Mouse (Mus musculus) retina, adult 2 months (tissue): ENCODE measurements around the gene Ctu2.

Experiments
- DNase-seq: peaks from one replicate; pipeline ENCODE4 v3.0.0-alpha.2; 2012; ENCODE audit warnings: low read depth, low spot score

Gene Ctu2

GRCm38 (mm10) chr8:122445203-122445602, 30.7 kb upstream of the Ctu2 start:
- no peak for DNase-seq

GRCm38 (mm10) chr8:122451161-122451703, 24.7 kb upstream of the Ctu2 start:
- DNase-seq: no peak

GRCm38 (mm10) chr8:122452154-122452553, 23.8 kb upstream of the Ctu2 start:
- no peak for DNase-seq

- DNase-seq: no peak
These were observed 21.5 kb upstream of the Ctu2 start for GRCm38 (mm10) chr8:122454409-122454808.

GRCm38 (mm10) chr8:122457171-122457570, 18.8 kb upstream of the Ctu2 start:
- no peak for DNase-seq

GRCm38 (mm10) chr8:122459218-122459900, 16.6 kb upstream of the Ctu2 start:
- DNase-seq: no peak

GRCm38 (mm10) chr8:122459990-122460389, 16.0 kb upstream of the Ctu2 start:
- DNase-seq: no peak

GRCm38 (mm10) chr8:122460524-122461472, 15.1 kb upstream of the Ctu2 start, which contains the start of gene Snai3:
Gene Snai3 (minus strand): TSS chr8:122460733.
- peak; percentile 57 for DNase-seq

GRCm38 (mm10) chr8:122461473-122462148, 14.3 kb upstream of the Ctu2 start:
- DNase-seq: no peak

GRCm38 (mm10) chr8:122462510-122462909, 13.4 kb upstream of the Ctu2 start:
- no peak for DNase-seq

- DNase-seq: no peak
These were observed 12.0 kb upstream of the Ctu2 start for GRCm38 (mm10) chr8:122463651-122464640.

- DNase-seq: no peak
These were observed 11.0 kb upstream of the Ctu2 start for GRCm38 (mm10) chr8:122464985-122465384.

GRCm38 (mm10) chr8:122467816-122468215, 8.1 kb upstream of the Ctu2 start:
- no peak for DNase-seq

- no peak for DNase-seq
These were observed 6.5 kb upstream of the Ctu2 start for GRCm38 (mm10) chr8:122469407-122469806.

- no peak for DNase-seq
These were observed 6.0 kb upstream of the Ctu2 start for GRCm38 (mm10) chr8:122469965-122470364.

GRCm38 (mm10) chr8:122470691-122471090, 5.3 kb upstream of the Ctu2 start:
- no peak for DNase-seq

GRCm38 (mm10) chr8:122473911-122474421, 2.0 kb upstream of the Ctu2 start:
- no peak for DNase-seq

GRCm38 (mm10) chr8:122474951-122475560, 887 bp upstream of the Ctu2 start:
- DNase-seq: no peak

GRCm38 (mm10) chr8:122482448-122482847, 6.5 kb downstream of the Ctu2 start:
- DNase-seq: no peak

GRCm38 (mm10) chr8:122483877-122484276, 7.9 kb downstream of the Ctu2 start:
- DNase-seq: no peak
